Mouse (Mus musculus) left cerebral cortex, adult 9 months (tissue): Measurements from ENCODE around the gene Cct3.
"Not testable (repeated sequence)": the region's sequence is repeated elsewhere in the genome, so short reads cannot be mapped to it uniquely, and the experiment has no call there.

Experiments
- DNase-seq, 2 experiments: peaks; one replicate each; pipeline ENCODE4 v3.0.0; 2022; ENCODE audit warnings: low spot score in 2 of 2

Gene Cct3

DNA sequence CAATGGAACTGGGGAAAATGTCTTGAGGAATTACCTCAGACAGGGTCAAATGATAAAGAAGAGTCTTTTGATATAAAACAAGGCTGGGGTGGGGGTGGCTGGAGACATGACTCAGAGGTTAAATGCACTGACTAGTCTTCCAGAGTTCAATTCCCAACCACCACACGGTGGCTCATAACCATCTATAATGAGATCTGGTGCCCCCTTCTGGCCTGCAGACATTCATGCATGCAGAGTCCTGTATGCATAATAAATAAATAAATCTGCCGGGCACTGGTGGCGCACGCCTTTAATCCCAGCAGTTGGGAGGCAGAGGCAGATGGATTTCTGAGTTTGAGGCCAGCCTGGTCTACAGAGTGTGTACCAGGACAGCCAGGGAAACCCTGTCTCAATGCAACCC is 4.9 kb upstream of the Cct3 start:
- DNase-seq, result no peak

DNA sequence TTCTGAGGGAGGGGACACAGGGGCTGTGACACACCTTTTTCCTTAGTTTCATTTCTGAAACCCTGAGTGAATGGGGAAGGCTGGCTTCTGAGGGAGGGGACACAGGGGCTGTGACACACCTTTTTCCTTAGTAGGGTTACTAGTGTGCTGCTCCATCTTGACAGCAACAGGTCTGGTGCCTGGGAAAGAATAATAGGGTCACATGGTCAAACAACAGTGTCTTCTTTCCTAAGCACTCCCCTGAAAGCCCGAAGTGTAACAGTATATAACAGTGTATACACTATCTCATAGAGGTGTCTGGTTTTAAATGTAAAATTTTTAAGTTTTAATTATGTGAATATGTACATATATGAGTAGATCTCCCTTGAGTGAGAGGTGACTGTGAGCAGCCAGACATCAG is 1.6 kb upstream of the Cct3 start:
- not testable (repeated sequence) for DNase-seq

DNA sequence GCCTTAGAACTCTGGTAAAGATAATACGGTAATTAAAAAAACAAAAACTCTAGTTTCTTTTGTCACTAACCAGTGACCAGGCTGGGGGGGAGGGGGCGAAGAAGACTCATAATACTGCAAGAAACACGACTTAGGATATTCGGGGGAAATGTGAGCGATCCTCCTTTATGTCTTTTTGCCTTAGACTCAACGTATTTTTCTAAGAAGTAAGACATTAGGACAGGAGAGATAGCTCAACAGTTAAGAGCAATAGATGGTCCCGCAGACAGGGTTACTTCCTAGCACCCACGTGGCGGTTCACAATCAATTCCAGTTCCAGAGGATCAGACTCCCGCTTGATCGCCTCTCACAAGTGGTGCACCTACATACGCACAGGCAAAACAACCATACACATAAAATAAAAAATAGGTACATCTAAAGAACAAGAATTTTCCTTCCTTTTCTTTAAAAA is 781 bp upstream of the Cct3 start:
- DNase-seq, result peak in 1 of 2 experiments; percentile 16

DNA sequence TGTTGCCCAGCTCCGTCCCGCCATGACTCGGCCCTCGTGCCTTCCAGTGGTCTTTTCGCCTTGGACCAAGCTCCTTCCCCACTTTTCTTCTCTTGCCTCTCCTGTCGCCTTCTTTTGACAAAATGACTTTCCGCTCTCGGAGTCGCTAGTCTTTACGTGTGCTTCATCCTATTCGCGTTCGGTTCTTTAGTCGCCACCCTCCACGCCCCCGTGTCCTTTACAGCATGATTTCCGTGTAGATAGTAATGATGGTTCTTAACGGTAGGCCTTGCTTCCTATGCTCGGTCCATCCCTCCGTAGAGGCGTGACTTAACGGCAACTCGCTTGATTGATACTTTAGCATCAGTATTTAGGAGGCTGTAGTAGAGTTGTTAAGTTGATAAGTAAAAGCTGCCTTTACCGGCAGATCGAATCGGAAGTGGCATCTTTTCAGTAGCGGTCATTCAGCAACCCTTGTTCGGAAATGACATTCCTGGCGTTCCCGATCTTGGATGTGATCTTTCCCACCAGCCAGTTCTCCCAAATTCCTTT is 470 bp downstream of the Cct3 start:
- peak in 1 of 2 experiments; percentile 63 for DNase-seq

DNA sequence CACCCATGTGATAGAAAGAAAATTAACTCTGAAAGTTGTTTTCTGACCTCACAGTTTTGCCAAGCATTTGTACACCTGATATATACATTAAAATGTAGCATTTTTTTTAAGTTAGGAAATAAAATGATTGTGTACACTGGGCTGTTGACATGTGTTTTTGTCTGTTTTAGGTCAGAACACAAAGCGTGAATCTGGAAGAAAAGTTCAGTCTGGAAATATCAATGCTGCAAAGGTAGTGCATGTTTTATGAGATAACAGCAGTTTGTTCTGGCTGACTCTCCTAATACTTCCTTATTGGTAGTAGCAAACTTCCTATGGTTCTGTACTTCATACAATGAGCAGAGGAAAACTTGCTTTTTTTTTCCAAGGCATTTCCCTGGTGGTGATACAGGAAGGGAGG is 2.3 kb downstream of the Cct3 start:
- DNase-seq, result no peak

DNA sequence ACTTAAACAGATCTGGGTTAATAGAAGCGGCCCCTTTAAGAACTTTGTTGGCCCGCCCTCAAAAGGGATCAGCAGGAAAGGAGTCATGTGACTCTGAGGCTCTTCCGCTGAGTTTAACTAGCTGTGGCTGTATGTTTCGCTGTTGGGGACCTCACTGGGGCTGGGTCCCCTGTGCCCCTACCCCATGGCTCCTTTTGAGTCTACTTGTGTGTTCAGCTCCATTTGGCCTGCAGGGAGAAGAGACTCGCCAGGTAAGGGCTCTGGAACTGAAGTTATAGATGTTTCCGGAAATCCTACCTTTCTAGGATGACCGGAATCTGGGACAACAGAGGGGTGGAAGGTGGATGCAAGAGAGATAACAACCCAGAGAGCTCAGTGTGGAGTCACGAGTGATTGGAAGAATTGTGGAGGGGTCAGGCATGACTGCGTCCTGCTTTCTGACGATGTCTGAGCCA is 28.1 kb downstream of the Cct3 start, which contains the start of gene Glmp:
TSS of gene Glmp (plus strand) at position 73 of the 455 bp plus-strand sequence.
- DNase-seq, result peak in 1 of 2 experiments; percentile 62

DNA sequence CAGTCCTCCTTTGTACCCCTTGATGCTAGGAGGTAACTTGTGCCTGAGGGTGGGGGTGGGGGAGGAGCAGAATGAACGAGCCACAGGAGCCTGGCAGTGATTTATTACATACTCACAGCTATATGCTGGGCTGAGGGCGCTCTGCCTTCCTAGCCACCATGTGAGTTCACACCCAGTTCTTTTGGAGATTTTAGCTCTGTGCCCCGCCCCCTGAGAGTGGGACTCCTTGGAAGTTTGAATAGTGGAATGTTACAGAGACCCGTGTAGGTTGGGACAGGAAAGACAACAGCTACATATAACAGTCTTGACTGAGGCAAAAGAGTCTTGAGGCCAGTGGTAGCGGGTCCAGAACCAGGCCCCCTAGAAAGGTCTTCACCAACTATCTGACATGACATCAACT is 32.0 kb downstream of the Cct3 start:
- no peak for DNase-seq

DNA sequence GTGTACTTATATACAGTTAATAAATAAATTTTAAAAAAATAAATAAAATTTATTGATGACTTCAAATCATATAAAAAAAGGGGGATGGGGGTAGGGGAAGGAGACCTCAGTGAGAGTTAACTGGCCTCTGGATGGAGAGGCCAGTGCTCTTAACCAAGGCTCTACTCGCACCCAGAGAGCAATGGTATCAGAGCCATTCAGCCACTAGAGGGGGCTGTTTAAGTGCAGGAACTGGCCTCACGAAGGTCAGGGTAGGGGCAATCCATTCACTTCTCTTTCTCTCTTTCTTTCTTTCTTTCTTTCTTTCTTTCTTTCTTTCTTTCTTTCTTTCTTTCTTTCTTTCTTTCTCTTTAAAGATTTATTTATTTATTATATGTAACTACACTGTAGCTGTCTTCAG is 34.4 kb downstream of the Cct3 start:
- DNase-seq, result no peak

DNA sequence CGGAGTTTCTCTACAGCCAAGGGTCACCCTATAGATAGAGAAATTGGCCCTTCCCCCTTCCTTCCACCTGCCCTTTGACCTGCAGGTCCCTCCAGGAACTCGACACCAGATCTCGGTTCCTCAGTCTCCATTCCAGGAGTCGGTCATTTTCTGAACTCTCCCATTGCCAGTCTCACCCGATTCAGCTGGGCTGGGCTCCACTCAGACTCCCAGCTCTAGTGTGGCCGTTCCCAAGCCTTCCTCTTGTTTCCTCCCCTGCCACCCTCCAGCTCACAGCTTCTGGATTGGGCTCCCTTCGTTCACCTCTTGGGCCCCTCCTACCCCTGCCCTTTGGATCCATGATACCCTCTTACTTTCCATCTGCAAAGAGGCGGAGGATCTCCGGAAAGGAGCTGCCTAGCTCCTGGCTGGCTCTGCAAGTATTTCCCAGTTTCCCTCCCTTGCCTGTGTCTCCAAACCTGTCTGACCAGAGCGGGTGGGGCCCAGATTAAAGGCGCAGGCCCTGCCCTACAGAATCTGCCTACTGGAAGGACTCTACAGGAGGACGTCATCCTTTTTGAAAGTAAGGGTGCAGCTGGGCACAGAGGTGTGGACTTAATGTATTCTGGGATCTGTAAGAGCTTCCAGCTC is 37.2 kb downstream of the Cct3 start:
- no peak for DNase-seq

DNA sequence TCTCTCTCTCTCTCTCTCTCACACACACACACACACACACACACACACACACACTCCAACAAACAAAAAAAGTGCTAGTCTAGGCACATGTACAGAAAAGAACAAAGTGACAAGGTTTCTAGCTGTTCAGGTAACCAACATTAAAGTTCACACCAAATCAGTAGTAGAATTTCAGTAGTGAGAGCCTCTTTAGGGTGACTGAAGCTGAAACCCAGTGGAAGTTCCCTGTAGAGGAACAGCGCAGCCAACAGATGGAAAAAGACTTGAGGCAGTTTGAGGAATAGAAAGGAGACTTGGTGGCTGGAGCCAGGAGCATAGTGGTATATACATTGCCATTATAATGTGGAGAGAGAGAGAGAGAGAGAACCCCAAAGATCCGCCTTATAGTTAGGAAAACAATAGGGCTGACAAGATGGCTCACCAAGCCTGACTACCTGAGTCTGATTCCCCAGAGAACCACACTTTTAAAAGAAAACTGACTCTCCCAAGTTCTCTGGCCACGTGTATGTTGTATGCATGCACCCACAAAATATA is 38.1 kb downstream of the Cct3 start:
- no peak for DNase-seq

DNA sequence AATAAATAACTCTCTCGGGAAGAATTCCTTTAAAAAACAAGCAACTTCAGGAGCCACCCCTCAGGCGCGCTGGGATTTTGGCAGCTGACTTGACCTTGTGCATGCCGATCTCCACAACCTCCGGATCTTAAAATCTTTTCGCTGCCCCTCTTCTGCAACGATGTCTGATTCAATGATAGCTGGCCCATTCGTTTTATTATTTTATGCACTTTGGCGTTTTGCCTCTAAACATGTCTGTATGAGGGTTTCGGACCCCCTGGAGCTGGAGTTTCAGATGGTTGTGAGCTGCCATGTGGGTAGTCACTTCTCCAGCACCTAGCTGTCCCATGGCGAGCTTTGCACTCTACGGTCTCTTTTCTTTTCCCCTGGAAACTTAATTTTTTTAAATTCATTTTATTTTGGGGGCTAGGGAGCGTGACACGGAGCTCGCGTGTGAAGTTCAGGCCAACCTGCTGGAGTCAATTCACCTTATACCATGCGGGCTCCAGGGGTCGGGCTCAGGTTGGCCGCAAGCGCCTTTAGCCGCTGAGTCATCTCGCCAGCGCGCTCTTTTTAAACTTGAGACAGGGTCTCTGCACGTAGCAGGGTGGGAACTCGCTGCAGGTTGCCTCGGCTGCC is 38.6 kb downstream of the Cct3 start:
- DNase-seq, result no peak

DNA sequence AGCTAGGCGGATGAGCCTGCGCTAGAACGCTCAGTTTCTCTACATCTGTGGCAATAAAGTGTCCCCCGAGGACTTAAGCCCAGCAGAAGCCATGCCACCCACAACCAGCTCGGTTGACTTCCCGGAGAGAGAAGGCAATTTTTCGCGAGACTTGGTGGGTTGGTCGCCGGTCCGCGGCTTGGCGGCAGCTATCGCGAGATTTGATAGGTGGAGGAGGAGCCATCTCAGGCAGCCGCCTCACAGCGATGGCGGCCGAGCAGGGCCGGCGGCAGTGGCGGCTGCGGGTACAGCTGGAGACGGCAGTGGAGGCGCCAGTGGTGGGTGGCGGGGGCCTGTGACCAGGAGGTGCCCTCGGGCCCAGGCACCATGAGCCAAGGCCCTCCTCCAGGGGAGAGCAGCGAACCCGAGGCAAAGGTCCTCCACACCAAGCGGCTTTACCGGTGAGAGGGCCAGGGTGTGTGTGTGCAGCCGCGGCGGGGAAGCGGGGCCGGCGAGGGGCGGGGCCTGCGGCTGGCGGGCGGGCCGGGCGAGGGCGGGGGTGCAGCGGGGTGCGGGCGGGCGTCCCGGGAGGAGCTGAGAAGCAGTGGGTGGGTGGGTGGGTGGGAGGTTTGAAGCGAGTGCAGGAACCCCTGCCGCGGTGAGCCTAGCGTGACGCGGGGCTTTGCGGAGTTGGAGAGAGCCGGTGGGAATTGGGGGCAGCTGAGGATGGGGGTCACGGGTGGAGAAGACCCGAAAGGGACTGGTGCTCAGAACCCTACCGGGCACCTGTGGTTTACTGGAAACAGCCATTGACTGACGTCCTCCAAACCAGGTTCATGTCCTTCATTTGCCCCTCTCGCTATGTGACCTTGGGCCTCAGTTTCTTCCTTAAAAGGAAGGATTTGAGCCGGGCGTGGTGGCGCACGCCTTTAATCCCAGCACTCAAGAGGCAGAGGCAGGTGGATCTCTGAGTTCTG is 39.4 kb downstream of the Cct3 start, which contains the start of the genes Tmem79 and Smg5:
TSS of gene Tmem79 (minus strand) at position 91 of the 956 bp plus-strand sequence.
TSS of gene Smg5 (plus strand) at position 203 of the 956 bp plus-strand sequence.
- peak; percentile 90 to 96 for DNase-seq

DNA sequence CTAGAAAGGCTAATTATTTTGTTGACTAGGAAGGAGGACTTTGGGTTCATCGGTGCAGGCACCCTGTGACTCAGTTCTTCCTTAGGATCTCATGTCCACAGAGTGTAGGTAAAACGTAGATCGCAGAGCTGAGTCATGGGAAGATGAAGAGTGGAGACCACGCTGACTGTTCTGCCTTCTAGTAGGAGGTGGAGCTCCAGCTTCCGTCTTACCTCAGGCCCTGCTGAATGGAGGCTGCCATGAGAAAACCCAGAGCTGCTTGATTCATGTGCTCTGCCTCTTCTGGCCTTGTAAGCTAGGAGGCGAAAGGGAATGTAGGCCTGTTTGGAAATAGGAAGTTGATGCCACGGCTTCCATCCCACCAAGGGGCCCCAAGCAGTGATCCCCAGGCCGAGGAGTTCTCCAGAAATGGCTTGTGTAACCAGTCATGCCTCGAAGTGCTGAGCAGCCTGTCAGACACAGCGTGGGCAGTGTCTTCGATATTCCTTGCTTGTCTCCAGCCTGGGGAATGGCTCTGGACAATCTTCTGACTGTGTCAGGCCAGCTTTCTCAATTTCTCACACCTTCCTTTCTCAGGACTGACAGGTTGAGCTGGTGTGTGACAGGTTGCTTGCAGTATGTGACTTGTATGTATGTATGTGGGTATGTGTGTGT is 40.6 kb downstream of the Cct3 start:
- peak in 1 of 2 experiments; percentile 36 for DNase-seq

DNA sequence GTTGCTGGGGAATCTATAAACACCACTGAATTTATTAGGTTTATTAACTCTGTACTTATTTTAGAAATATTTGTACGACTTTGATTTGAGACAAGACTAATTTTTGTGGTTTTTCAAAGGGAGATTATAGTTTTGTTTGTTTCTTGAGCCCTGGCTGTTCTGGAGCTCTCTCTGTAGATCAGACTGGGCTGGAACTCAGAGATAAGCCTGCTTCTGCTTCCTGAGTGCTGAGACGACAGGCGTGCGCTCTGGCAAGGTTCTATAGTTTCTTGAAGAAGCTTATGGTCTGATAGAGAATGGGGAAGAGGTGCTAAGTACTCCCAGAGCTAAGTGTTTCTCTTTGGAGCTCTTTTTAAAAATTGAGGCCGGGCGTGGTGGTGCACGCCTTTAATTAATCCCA is 41.4 kb downstream of the Cct3 start:
- DNase-seq, result no peak

DNA sequence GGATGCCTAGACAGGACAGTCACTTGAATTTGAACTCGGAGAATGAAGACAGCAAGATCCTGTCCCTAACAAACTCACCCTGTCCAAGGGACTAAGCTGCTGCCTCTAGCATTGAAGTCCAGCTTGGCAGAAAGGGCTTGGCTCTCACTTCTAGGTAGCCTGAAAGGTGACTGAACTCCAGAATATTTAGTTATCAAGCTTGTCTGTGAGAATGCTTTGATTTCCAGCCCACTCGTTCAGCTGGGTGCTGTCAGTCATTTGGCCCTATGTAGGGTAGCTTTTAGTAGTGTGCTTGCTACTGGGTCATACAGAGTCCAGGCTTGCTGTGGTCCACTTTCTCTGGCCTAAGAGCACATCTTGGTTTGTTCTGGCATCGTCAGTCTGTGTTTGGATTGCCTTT is 42.1 kb downstream of the Cct3 start:
- DNase-seq, result no peak

DNA sequence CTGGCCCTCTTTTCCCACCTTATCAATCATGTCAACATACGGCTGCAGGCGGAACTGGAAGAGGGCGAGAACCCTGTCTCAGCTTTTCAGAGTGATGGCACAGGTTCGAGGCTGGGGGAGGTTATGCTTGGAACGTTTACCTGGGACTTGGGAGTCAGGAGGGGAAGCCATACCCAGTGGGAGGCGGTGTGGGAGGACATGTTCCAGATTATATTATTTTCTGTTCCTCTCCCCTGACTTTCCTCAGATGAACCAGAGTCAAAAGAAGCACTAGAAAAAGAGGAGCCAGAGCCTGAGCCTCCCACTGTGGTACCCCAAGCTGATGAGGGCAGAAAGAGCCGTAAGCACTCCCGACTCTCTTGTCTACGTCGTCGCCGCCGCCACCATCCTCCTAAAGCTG is 53.8 kb downstream of the Cct3 start:
- no peak for DNase-seq

DNA sequence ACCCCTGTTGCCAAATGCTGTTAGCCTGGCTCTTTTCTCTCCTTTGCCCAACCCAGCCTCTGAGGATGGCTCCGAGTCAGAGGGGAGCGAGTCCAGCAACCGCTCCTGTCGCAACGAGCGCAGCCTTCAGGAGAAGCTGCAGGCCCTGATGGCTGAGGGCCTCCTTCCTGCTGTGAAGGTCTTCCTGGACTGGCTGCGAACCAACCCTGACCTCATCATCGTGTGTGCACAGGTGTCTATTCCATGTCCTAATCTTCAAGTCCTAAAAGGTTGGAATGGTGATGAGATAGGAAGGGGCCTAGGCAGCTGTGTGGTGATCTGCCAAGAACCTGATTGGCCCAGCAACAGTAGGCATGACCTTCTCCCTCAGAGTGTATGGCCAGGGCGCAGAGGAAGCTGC is 56.0 kb downstream of the Cct3 start:
- no peak for DNase-seq

DNA sequence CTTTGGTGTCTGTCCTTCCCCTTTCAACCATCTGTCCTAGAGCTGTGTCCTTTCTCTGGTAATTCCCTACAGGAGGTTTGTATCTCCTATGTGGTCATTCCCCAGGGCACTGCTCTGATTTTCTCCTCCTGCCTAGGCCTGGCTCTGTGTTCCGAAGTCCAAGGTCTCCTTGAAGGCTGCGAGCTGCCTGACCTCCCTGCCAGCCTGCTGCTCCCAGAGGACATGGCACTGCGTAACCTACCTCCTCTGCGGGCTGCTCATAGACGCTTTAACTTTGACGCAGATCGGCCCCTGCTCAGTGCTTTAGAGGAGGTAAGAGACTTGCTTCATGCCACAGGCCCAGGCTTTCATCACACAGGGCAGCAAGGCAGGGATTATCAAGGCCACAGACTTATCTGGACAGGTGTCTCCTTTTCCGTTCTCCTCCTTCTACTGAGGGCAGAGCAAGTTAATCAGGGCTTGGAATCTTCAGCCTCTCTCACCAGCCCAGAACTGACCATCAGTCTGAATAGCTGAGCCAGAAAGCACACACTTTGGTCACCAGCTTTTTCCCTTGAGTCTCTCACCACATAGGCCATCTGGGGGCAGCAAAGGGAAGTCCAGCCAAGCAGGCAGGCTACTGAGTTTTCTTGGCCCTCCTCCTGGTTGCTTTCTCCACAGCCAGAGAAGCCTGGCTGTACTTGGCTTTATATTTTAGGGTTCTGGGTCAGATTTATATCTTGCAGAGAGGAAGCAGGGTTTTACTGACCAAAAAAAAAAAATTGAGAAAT is 57.7 kb downstream of the Cct3 start:
- DNase-seq, result peak in 1 of 2 experiments; percentile 40

DNA sequence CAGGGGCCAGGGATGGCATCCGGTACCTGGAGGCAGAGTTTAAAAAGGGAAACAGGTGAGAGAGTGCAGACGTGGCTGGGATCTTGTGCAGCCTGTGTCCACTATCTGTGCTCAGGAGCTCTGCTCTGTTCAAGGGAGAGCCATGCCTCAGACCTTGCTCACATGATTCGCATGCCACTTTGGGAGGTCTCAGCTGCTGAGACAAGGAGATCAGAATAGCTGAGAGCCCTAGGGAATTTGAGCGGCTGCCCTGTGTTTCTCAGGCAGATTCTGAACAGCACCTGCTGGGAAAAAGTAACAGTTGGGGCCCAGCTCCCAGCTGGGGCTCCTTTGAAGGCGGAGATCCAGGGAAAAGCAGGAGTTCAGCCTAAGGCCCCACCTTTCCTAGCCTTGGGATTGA is 62.7 kb downstream of the Cct3 start:
- no peak for DNase-seq

DNA sequence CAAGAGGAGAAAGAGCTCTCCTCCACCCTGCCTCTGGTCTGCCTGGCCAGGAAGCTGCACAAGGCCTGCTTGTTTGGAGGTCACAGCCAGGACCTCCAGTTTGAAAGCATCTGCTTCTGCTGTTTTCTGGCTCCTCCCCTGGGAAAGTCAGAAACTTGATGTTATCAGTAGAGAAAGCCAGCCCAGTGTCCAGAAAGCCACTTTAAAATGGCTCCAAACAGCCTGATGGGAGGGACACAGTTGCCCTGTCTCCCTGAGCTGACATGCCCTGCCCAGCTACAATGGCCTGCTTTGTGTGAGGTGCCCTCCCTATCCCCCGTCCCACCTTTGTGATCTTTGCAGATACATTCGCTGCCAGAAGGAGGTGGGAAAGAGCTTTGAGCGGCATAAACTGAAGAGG is 63.1 kb downstream of the Cct3 start:
- no peak for DNase-seq
